Mouse (Mus musculus) left cerebral cortex, postnatal 36 days (tissue): ENCODE results near the gene Opcml. TPM values are rescaled to one million over a fixed set of nuclear protein-coding genes. Genes with fewer than 3 reads are reported as not detected.

Source experiments
- DNase-seq, 2 experiments: peaks; one replicate each; pipeline ENCODE4 v3.0.0; 2021 to 2022; ENCODE audit warnings: low spot score in 2 of 2, mixed read lengths in 1 of 2
- intact Hi-C: fragments of 180-260 bp; cut with DNase I; formaldehyde crosslinking; loops from one replicate; pipeline ENCODE4 v1.15.1; 2025
- total RNA-seq, 2 experiments: library from RNA; stranded (reverse); gene quantifications; 2 replicates each; pipeline ENCODE4 v1.2.3; 2021

Gene Opcml
- total RNA-seq, 2 experiments from 2014 or later = 250 to 263 TPM

- DNase-seq = no peak
- intact Hi-C loops = loop anchor here (5.0 kb wide), 1 partner anchor 337 kb away; no protein-coding TSS in a partner anchor
Observed at GRCm38 (mm10) chr9:28744771-28745170, 954.2 kb downstream of the Opcml start.

DNA sequence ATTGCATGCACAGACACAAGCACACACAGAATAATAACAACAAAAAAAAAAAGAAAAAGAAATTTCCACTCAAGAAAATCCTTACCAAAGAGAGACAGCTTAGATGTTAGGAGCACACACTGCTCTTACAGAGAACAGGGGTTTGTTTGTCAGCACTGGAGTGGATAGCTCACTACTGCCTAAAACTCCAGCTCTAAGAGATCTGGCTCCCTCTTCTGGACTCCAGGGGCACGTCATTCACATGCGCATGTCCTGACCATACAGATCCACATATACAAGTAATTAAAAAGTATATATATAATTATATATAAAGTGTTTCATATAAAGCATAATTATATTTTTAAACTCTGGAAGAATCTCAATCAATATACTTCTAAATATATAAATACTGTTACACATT is 958.3 kb downstream of the Opcml start:
- DNase-seq = no peak
- intact Hi-C loops = no loop called here

DNA sequence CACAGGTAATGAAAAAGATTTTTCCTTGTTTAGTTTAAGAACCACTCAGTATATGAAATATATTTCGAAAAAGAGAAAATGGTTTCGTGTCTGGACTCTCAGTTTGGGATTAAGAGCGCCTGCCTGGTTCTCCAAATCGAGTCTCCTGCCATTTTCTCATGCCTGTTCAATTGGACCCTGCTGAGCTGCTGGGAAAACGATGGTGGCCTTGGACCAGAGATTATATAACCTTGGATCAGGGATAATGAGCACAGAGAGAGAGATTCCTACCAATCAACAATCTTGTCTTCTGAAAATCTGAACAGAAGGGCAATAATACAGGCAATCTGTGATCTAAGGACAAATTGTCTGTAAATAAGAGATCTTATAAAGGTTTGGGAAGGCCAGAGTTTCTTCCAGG is 962.3 kb downstream of the Opcml start:
- no peak for DNase-seq
- intact Hi-C loops = no loop called here

DNA sequence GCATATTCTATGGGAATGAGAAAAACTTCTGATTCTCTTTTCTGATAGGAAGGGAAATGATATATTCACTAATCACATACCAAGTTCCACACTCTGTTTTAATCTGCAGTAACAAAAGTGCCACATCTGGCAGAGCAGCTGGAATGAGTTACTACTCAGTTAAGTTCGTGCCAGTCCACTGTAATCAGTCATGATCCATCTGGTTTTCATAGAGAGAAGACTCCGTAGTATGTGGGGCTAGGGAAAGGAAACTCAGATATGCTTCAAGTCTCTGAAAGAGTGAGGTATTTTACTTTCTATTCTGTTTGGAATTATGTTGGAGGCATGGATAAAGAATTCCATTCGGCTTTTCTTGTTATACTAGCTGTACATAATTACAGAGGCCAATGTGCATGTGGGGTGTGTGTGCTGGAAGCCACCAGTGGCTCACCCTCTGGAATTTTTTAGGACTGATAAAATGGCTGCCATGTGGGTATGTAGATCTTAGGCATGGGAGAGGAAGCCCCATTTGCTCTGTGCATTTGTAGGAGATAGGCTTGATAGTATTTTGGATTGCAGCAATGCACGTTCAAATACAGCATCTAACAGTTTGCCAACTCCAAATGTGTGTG is 966.4 kb downstream of the Opcml start:
- intact Hi-C loops = no loop called here
- no peak for DNase-seq

GRCm38 (mm10) chr9:28761460-28761859 is 970.9 kb downstream of the Opcml start:
- DNase-seq = no peak
- intact Hi-C loops = no loop called here

DNA sequence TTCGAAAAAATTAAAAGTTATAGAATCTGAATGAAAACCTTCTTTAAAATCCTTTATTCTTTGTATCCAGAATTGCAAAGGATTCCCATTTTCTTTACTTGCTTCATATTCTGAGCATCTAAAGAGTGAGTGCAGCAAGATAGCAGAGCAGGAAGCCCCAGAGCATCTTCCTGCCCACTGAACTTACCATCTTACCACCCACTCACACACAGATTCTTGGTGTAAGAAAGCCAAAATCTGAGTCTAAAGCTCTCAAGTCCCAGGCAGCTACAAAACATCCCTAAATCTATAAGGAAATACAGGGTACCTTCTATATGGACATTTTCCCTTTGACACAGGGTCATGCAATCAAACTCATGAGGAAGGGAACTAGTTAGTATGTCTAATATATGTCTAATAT is 973.6 kb downstream of the Opcml start:
- intact Hi-C loops = no loop called here
- no peak for DNase-seq

DNA sequence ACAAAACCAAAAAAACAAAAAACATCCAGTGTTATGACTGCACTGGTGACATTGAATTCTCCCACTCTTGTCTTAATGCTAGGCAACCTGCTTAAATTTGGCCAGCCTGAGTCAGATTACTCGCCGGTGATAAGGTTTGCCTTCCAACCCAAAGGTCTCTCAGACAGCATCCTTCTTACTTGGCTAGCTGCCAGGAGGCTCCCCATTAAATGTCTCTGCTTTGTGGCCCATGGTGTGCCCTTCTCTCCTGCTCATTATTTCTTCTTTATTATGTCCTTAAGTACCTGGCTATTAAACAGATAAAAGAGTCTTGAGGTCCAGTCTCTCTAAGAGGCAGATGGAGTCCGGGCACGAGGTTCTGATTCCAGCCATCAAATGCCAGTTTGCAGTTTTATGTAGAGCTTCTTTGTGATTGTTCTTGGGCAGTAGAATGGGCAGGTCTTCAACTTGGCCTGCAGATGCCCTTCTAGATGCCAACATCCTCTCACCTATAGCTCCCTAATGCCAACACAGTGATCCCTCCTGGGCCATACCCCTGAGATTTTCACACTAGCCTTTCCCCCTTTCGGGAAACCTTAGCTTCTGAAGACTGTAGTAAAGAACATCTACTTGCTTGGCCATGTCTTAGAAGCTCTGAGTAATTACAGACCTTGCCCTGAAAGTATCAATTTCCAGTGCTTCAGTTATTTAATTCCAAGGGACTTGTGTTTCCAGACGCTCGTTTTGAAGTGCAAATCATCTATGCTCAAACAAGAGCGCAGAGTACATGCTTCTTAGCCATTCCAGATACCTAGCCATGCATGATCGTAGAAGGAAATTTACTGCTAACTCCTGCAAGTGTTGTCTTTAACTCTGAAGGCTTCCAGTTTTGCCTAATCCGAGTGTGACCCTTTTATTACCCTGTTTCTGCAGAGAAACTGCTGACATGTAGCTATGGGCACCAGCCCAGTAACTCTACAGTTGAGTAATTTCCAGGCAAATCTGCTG is 986.2 kb downstream of the Opcml start:
- DNase-seq = no peak
- intact Hi-C loops = no loop called here

DNA sequence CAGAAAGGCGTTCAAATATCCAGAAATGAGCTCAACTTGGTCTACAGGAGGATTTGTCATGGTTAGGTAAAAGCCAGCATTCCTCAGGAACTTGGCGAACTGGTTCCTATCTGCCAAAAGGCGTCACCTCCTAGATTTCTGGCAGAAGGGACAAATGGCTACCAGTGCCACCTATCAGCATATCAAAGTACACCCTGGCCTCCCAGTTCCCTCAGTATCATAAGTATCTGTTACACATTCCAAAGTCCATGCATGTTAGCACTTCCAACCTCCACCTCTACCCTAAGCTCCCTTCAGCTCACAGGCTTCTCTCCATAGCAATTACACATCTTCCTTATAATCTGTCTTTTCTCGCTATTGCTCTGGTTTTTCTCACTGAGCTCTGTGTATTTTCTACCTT is 993.3 kb downstream of the Opcml start:
- intact Hi-C loops = no loop called here
- no peak for DNase-seq

GRCm38 (mm10) chr9:28789439-28789838 is 998.9 kb downstream of the Opcml start:
- intact Hi-C loops = no loop called here
- no peak for DNase-seq

DNA sequence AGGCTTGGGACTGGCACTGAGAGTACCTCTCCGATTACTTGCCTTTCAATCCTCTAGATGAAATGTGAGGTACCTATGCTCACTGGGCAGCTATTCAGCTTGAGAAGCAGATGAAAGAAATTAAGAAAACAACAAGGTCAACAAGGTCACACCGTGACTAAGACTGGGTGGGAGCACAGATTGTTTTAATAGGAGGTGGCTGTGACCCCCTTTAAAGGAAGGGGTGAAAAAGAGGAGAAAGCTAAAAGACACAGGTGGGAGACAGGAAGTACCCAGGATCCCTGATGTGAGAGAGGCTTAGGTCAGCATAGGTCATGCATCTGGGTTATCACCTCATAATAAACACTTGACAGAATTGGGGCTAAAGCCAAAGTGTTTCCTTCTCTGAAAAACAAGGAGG is 1009.5 kb downstream of the Opcml start:
- DNase-seq = no peak
- intact Hi-C loops = no loop called here

- intact Hi-C loops = no loop called here
Observed at GRCm38 (mm10) chr9:28806666-28807065, 1016.1 kb downstream of the Opcml start.

DNA sequence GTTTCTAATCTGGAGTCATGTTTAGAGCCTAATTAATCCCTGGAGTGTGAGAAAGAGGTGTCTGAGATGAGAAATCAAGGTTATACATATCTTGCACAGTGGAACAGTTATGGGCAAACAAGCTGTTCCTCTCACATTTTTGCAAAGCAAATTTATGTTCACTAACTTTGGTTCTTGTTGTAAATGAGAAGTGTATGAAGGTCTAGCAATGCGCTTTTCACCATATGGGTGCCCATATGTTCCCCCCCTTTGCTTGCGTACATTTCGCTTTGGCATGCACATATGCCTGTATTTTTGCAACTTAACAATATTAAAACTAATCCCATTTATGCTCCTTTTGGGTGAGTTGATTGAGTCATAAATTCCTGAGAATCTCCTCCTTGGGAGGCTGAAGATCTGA is 1031.5 kb downstream of the Opcml start:
- DNase-seq = peak; percentile 73 to 74
- intact Hi-C loops = no loop called here

More at GRCm38 (mm10) chr9:28806666-28807065, 1016.1 kb downstream of the Opcml start:
- no peak for DNase-seq

- intact Hi-C loops = no loop called here
- DNase-seq = no peak
Observed at GRCm38 (mm10) chr9:28822466-28822865, 1031.9 kb downstream of the Opcml start.

DNA sequence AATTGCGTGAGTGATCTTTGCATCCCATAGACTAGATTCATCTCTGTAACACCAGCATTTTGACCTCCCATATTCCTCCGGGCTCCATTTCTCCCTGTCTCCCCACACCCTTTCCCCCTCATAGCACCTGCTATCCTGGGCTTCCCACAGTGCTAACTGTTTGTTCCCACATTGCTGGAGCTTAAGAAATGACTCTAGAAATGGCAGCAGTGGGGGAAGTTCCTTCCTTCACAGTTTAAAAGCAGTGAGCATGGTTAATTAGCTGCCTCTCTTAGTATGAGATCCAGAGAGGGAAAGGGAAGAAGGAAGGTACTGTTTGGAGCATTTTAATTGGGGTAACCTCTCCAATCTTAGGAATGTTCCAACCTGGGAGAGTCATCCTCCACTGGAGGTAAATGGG is 1035.2 kb downstream of the Opcml start:
- peak; percentile 30 to 32 for DNase-seq
- intact Hi-C loops = no loop called here

- intact Hi-C loops = no loop called here
- no peak for DNase-seq
Observed at GRCm38 (mm10) chr9:28845961-28846570, 1055.5 kb downstream of the Opcml start.

DNA sequence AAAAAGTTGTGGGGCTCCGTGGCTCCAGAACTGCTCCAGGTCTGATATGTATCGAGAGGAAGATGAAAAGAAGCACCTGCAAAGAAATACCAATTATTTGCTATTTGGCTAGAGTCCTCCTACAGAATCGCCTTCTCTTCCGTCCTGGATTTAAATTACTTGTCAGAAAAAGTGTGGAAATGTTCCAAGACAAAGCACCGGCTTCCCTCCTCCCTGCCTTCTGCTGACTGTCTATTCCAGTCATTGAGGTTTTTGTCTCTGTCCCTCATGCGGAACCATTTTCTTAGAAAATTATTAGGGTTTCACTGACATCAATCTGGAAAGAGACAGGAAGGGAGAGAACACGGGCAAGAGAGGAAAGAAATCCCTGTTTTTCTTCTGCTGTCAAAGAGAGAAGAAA is 1065.3 kb downstream of the Opcml start:
- intact Hi-C loops = no loop called here
- DNase-seq = no peak

DNA sequence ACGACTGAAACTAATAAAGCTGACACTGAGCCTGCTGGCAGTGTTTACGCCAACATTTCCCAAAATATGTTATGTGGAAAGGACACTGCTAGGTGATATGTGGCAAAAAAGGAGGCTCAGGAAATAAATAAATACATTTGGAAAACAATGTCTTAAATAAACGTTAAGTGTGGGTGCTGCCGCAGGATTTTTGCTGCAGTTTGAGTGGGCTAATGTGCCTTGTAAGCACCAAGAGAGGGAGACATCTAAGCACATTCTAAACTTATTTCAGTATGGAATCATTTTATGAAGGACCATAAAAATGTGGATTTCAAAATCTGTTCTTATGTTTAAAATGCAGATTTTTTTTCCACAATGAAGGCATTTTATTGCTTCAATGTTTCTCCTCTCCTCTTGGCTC is 1071.4 kb downstream of the Opcml start:
- intact Hi-C loops = no loop called here
- DNase-seq = no peak

GRCm38 (mm10) chr9:28867256-28867655 is 1076.7 kb downstream of the Opcml start:
- peak in 1 of 2 experiments; percentile 28 for DNase-seq
- intact Hi-C loops = no loop called here

DNA sequence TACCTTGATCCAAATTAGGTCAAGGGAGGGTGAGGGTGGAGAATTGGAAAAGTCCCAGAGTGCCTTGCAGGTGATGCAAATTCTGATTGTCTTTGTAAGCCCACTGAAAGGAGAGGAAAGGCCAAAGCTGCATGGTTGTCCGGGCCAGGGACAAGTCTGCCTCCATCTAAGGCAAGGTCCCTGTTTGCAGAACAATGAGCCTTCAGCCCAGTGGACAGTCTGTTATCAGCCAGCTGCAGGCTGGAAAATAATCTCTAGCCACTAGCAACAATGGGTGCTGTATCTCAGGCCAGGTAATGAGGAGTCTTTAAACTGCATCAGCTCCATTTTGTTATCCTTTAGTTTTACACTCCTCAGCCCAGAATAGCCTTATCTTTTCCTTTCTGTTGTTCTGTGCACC is 1079.9 kb downstream of the Opcml start:
- intact Hi-C loops = no loop called here
- DNase-seq = no peak

DNA sequence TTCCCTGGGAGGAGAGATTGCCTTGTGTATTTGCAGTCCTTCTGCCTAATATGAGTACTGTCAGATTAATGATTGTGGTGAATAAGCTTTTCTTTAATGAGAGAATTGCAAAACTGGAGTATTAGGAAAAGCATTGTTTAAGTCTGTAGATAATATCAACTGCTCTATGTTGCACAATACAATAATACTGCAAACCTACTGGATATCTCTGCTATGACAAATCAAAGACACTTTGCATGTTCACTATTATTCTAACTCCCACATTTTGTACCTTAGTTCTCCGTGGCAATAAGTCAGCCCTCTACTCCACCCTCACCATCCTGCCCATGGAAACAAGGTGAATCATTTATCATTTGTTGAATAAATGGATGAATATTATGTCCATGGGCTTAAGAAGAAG is 1092.0 kb downstream of the Opcml start:
- intact Hi-C loops = no loop called here
- no peak for DNase-seq

DNA sequence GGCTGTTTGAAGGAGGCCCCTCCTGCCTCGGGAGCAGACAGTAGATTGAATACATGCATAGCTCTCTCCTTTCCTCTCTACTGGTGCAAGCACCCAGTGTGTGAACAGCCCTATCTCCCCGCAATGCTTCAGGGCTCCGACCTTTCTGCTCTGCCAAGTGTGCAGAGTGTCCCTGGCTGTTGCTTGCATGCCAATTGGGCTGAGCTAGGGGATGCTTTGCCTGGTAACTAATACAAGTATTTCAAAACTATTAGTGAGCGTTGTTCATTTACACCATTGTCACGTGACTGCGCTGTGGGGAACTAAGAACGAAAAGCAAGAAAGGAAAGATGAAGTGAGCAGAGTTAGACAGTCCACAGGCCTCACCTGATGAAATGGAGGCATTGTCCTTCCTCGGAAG is 1101.0 kb downstream of the Opcml start:
- no peak for DNase-seq
- intact Hi-C loops = no loop called here
